Mouse (Mus musculus): ENCODE data around the gene Dnmt3a. TPM values are rescaled to one million over a fixed set of nuclear protein-coding genes. Genes with fewer than 3 reads are reported as not detected.

Gene Dnmt3a
- polyA plus RNA-seq, 1 experiment from 2014 or later: 60.3 TPM

DNA sequence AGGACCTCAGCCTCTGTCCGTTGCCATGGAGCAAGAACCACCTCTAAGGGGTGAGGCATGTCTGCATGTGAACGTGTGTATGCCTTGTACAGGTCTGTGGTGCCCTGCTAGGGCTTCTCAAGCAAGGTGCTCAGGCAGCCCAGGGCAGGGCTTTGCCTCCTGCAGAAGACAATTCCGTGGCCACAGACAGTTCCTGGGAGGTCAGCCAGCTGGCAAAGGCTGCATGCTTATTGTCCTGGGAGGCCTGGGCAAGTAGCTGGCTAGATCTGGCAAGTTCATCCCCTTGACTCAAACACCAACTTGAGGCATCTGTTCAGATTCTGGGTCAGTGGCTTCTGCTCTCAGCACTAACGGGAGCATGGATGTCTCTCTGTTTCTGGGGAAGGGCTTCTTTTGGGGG is 35.3 kb downstream of the Dnmt3a start:
- no peak for DNase-seq (ENCODE audit: low spot score)
- no peaks in the 10 kb centered on the region for H3K9me3 ChIP-seq (ENCODE audit: low read length)
- H3K4me2 ChIP-seq (replicated peaks; ENCODE audit: low read depth, low read length): no peak overlapping the region
- no peak overlapping the region for H3K4me3 ChIP-seq (ENCODE audit: low read depth, low read length)
- WGBS: 67% methylated on average over 4 of the region's 4 CpGs
- no peak overlapping the region for H3K27ac ChIP-seq (ENCODE audit: low read length)
- ATAC-seq: no peak
- 0 out of 2 replicates have a peak, but pooled peaks cover 16% of the 10 kb centered on the region for H3K36me3 ChIP-seq (ENCODE audit: insufficient read depth, low read length)
- no peak overlapping the region for H3K9ac ChIP-seq (replicated peaks; ENCODE audit: low read depth)
- TF ChIP-seq CTCF (IDR thresholded peaks at IDR 0.05) (no peak), EP300 (IDR thresholded peaks at IDR 0.05) (no peak)
- no peaks in the 10 kb centered on the region for H3K27me3 ChIP-seq (replicated peaks; ENCODE audit: insufficient read depth, low read length)
- H3K4me1 ChIP-seq (ENCODE audit: insufficient read depth, low read depth, low read length): peaks cover 8% of the 10 kb centered on the region; the same call in 1 of the 2 replicates

DNA sequence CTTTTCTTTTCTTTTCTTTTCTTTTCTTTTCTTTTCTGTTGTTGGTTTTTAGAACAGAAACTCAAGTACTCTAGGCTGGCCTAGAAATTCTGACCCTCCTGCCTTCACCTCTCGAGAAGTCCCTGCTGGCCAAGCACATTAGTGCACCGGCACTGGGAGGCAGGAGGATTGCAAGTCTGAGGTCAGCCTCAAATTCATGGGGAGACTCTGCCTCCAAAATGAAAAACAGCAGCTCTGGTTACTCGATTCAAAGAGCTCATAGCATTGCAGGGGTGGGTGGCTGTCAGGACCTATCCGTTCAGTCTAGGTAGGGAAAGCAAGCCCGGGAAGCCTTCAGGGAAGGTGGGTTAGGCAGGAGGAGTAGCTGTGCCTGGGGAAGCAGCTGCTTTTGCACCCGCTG is 37.0 kb downstream of the Dnmt3a start:
- no peak for ATAC-seq
- H3K4me1 ChIP-seq (ENCODE audit: insufficient read depth, low read depth, low read length): peaks cover 8% of the 10 kb centered on the region; the same call in 1 of the 2 replicates
- TF ChIP-seq EP300 (IDR thresholded peaks at IDR 0.05): no peak
- no peak; the same call in 1 of the 2 replicates for TF ChIP-seq CTCF (IDR thresholded peaks at IDR 0.05)
- H3K9me3 ChIP-seq (ENCODE audit: low read length): no peaks in the 10 kb centered on the region
- no peak overlapping the region for H3K4me2 ChIP-seq (replicated peaks; ENCODE audit: low read depth, low read length)
- no peak overlapping the region for H3K9ac ChIP-seq (replicated peaks; ENCODE audit: low read depth)
- no peak overlapping the region for H3K27ac ChIP-seq (ENCODE audit: low read length)
- no peak for DNase-seq (ENCODE audit: low spot score)
- H3K36me3 ChIP-seq (ENCODE audit: insufficient read depth, low read length): 0 out of 2 replicates have a peak, but pooled peaks cover 16% of the 10 kb centered on the region
- no peak overlapping the region for H3K4me3 ChIP-seq (ENCODE audit: low read depth, low read length)
- H3K27me3 ChIP-seq (replicated peaks; ENCODE audit: insufficient read depth, low read length): no peaks in the 10 kb centered on the region
- WGBS: 58% methylated on average over 6 of the region's 6 CpGs

DNA sequence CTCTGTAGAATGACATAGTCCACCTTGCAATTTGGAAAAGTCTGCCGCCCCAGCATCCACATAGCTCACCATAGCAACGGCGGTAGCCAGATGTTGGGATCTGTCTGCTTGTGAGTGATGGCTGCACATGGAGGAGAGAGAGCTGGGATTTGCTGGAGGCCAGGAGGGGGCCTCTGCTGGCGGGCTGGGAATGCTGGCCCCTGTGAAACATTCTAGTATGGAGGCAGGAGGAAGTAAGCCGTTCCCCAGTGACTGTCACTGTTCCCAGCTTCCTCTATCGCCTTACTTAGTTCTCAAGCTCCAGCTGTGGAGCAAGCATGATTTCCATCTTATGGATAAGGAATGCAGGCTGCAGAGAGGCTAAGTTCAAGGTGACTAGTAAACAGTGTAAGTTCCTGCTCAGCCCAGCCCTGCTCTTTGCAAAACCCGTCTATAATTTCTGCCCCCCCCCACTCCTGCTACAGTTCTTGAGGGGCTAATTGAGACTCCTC is 37.6 kb downstream of the Dnmt3a start:
- Histone ChIP-seq H3K27ac (ENCODE audit: low read length) (no peak overlapping the region), H3K4me2 (replicated peaks; ENCODE audit: low read depth, low read length) (no peak overlapping the region), H3K9ac (replicated peaks; ENCODE audit: low read depth) (no peak overlapping the region), H3K27me3 (replicated peaks; ENCODE audit: insufficient read depth, low read length) (no peaks in the 10 kb centered on the region), H3K4me3 (ENCODE audit: low read depth, low read length) (no peak overlapping the region), H3K36me3 (ENCODE audit: insufficient read depth, low read length) (0 out of 2 replicates have a peak, but pooled peaks cover 16% of the 10 kb centered on the region), H3K4me1 (ENCODE audit: insufficient read depth, low read depth, low read length) (peaks cover 8% of the 10 kb centered on the region; the same call in 1 of the 2 replicates), H3K9me3 (ENCODE audit: low read length) (no peaks in the 10 kb centered on the region)
- ATAC-seq (peak; percentile 62), DNase-seq (ENCODE audit: low spot score) (peak; percentile 35)
- TF ChIP-seq EP300 (IDR thresholded peaks at IDR 0.05) (no peak), CTCF (IDR thresholded peaks at IDR 0.05) (peak; percentile 18)
- 15% methylated on average over 7 of the region's 7 CpGs for WGBS

GRCm38 (mm10) chr12:3843918-3844317 is 38.1 kb downstream of the Dnmt3a start:
- Histone ChIP-seq H3K27me3 (replicated peaks; ENCODE audit: insufficient read depth, low read length) (no peaks in the 10 kb centered on the region), H3K4me2 (replicated peaks; ENCODE audit: low read depth, low read length) (no peak overlapping the region), H3K27ac (ENCODE audit: low read length) (no peak overlapping the region), H3K4me1 (ENCODE audit: insufficient read depth, low read depth, low read length) (peaks cover 8% of the 10 kb centered on the region; the same call in 1 of the 2 replicates), H3K36me3 (ENCODE audit: insufficient read depth, low read length) (0 out of 2 replicates have a peak, but pooled peaks cover 16% of the 10 kb centered on the region), H3K9ac (replicated peaks; ENCODE audit: low read depth) (no peak overlapping the region), H3K4me3 (ENCODE audit: low read depth, low read length) (no peak overlapping the region), H3K9me3 (ENCODE audit: low read length) (no peaks in the 10 kb centered on the region)
- no peak for TF ChIP-seq CTCF (IDR thresholded peaks at IDR 0.05)
- no peak for TF ChIP-seq EP300 (IDR thresholded peaks at IDR 0.05)
- WGBS: 29% methylated on average over 6 of the region's 7 CpGs
- no peak for ATAC-seq
- DNase-seq (ENCODE audit: low spot score): no peak

- H3K4me2 ChIP-seq (replicated peaks; ENCODE audit: low read depth, low read length): no peak overlapping the region
- no peaks in the 10 kb centered on the region for H3K9me3 ChIP-seq (ENCODE audit: low read length)
- no peak for TF ChIP-seq EP300 (IDR thresholded peaks at IDR 0.05)
- no peak for TF ChIP-seq CTCF (IDR thresholded peaks at IDR 0.05)
- WGBS: 69% methylated on average over 5 of the region's 5 CpGs
- 0 out of 2 replicates have a peak, but pooled peaks cover 16% of the 10 kb centered on the region for H3K36me3 ChIP-seq (ENCODE audit: insufficient read depth, low read length)
- H3K9ac ChIP-seq (replicated peaks; ENCODE audit: low read depth): no peak overlapping the region
- no peak overlapping the region for H3K27ac ChIP-seq (ENCODE audit: low read length)
- ATAC-seq (peak; percentile 25; the same call in 1 of the 2 replicates), DNase-seq (ENCODE audit: low spot score) (no peak)
- no peaks in the 10 kb centered on the region for H3K27me3 ChIP-seq (replicated peaks; ENCODE audit: insufficient read depth, low read length)
- peaks cover 8% of the 10 kb centered on the region; the same call in 1 of the 2 replicates for H3K4me1 ChIP-seq (ENCODE audit: insufficient read depth, low read depth, low read length)
- no peak overlapping the region for H3K4me3 ChIP-seq (ENCODE audit: low read depth, low read length)
Observed at GRCm38 (mm10) chr12:3844335-3844734, 38.5 kb downstream of the Dnmt3a start.

DNA sequence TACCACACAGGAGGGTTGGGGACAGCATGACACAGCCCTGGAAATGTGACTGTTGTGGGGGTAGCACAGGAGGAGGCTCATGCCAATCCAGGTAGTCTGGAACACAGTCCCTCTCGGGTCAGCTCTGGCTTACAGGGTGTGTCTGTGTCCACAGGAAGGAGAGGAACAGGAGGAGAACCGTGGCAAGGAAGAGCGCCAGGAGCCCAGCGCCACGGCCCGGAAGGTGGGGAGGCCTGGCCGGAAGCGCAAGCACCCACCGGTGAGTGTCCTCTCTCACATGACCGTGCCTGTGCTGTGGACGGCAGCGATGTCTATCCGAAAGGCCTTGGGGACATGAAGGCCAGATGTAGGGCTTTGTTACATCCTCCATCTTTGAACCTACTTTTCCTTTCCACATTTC is 43.7 kb downstream of the Dnmt3a start:
- no peak for TF ChIP-seq CTCF (IDR thresholded peaks at IDR 0.05)
- TF ChIP-seq EP300 (IDR thresholded peaks at IDR 0.05): no peak
- H3K4me3 ChIP-seq (ENCODE audit: low read depth, low read length): no peak overlapping the region
- WGBS: 90% methylated on average over 11 of the region's 13 CpGs
- H3K36me3 ChIP-seq (ENCODE audit: insufficient read depth, low read length): 0 out of 2 replicates have a peak, but pooled peaks cover 12% of the 10 kb centered on the region
- no peak for DNase-seq (ENCODE audit: low spot score)
- H3K9me3 ChIP-seq (ENCODE audit: low read length): no peaks in the 10 kb centered on the region
- ATAC-seq: no peak
- no peaks in the 10 kb centered on the region for H3K27me3 ChIP-seq (replicated peaks; ENCODE audit: insufficient read depth, low read length)
- H3K4me1 ChIP-seq (ENCODE audit: insufficient read depth, low read depth, low read length): no peaks in the 10 kb centered on the region
- no peak overlapping the region for H3K9ac ChIP-seq (replicated peaks; ENCODE audit: low read depth)
- no peak overlapping the region for H3K27ac ChIP-seq (ENCODE audit: low read length)
- no peak overlapping the region for H3K4me2 ChIP-seq (replicated peaks; ENCODE audit: low read depth, low read length)

Data from lung, postnatal 0 days (tissue).